Mouse (Mus musculus) liver, embryonic 14.5 days (tissue): ENCODE measurements at regions not wholly inside any gene's neighbourhood (a gene's known extent, or its start where the extent isn't known, plus 50 kb on each side); places are given as distances from the start of the nearest gene placed in this dataset.

Experiments
- ATAC-seq: fragments of 200-750 bp; cut with Nextera tagmentation; 2 replicates; pipeline ENCODE4 v1.8.0; 2017; ENCODE audit warnings: moderate number of reproducible peaks, mild to moderate bottlenecking, moderate library complexity; ENCODE audit not compliant: insufficient read depth
- DNase-seq, 3 experiments: peaks; one replicate each; pipeline ENCODE4 v3.0.0-alpha.2; 2012 to 2013; ENCODE audit warnings: low read depth in 3 of 3, low spot score in 3 of 3
- H3K27ac ChIP-seq: fragments of 300-500 bp; sonication (generic); 2 replicates; pipeline ENCODE4 v1.5.1; 2014; ENCODE audit warnings: moderate library complexity, mild to moderate bottlenecking, control low read depth, inconsistent platforms
- H3K27me3 ChIP-seq: fragments of 300-500 bp; sonication (generic); 2 replicates; pipeline ENCODE4 v1.6.1; 2014; ENCODE audit warnings: mild to moderate bottlenecking, low read length, moderate library complexity; ENCODE audit not compliant: control insufficient read depth, insufficient read depth
- H3K36me3 ChIP-seq: fragments of 300-500 bp; sonication (generic); replicated peaks from 2 replicates; pipeline ENCODE4 v1.6.1; 2014; ENCODE audit warnings: low read depth; ENCODE audit not compliant: control insufficient read depth, insufficient read depth
- H3K4me1 ChIP-seq, 2 experiments: fragments of 200-500 bp in 1 of 2; fragments of 300-500 bp in 1 of 2; sonication (generic) in 1 of 2; replicated peaks; 2 replicates each; pipeline ENCODE4 v1.6.1; 2012 to 2014; ENCODE audit warnings: antibody characterized with exemption in 1 of 2, inconsistent platforms in 1 of 2, low read length in 1 of 2; ENCODE audit not compliant: control insufficient read depth in 2 of 2, insufficient read depth in 2 of 2
- H3K4me2 ChIP-seq: fragments of 300-500 bp; sonication (generic); 2 replicates; pipeline ENCODE4 v1.6.1; 2014; ENCODE audit warnings: low read depth, mild to moderate bottlenecking, control low read depth, moderate library complexity
- H3K4me3 ChIP-seq, 2 experiments: fragments of 200-500 bp in 1 of 2; fragments of 300-500 bp in 1 of 2; sonication (generic) in 1 of 2; 2 replicates each; pipeline ENCODE4 v1.5.1; 2012 to 2014; ENCODE audit warnings: low read depth in 2 of 2, low read length in 2 of 2, mild to moderate bottlenecking in 2 of 2, control low read depth in 1 of 2, inconsistent platforms in 1 of 2, moderate library complexity in 1 of 2; ENCODE audit not compliant: insufficient read depth in 1 of 2
- H3K9ac ChIP-seq: fragments of 300-500 bp; sonication (generic); replicated peaks from 2 replicates; pipeline ENCODE4 v1.6.1; 2014; ENCODE audit warnings: mild to moderate bottlenecking, control low read depth, moderate library complexity
- H3K9me3 ChIP-seq: fragments of 300-500 bp; sonication (generic); 2 replicates; pipeline ENCODE4 v1.6.1; 2016; ENCODE audit warnings: low read length, mixed read lengths; ENCODE audit not compliant: control insufficient read depth
- CTCF ChIP-seq: IDR thresholded peaks from 2 replicates; pipeline ENCODE4 v1.5.1; 2016; ENCODE audit warnings: antibody characterized with exemption, low read depth, control low read depth
- EP300 ChIP-seq: IDR thresholded peaks from 2 replicates; pipeline ENCODE4 v1.6.1; 2016; ENCODE audit warnings: antibody characterized with exemption, low read depth
- WGBS: fragments of 180-500 bp; shearing (Covaris S2); extraction: QIAGEN DNeasy Blood & Tissue Kit; methylation state at CpG from one replicate; pipeline ENCODE4 v1.1.7; 2014; ENCODE audit not compliant: insufficient replicate concordance; 5-methylcytosine and 5-hydroxymethylcytosine counted together

- Histone ChIP-seq H3K4me1 (peaks cover 0 to 6% of the 10 kb centered on the region in 2 experiments; a peak in 1 of 4 replicates), H3K27ac (no peak overlapping the region), H3K4me2 (no peak overlapping the region), H3K9me3 (no peaks in the 10 kb centered on the region), H3K27me3 (no peaks in the 10 kb centered on the region), H3K36me3 (no peaks in the 10 kb centered on the region), H3K9ac (no peak overlapping the region), H3K4me3 (no peak overlapping the region)
- ATAC-seq = no peak
- WGBS = 58% methylated on average over 5 of the region's 5 CpGs
- DNase-seq = no peak
- no peak for TF ChIP-seq CTCF
- TF ChIP-seq EP300 = no peak
Measured at GRCm38 (mm10) chr6:140304105-140304504, 119.7 kb upstream of the Plekha5 start.

- no peaks in the 10 kb centered on the region for H3K27me3 ChIP-seq
- H3K27ac ChIP-seq = no peak overlapping the region
- TF ChIP-seq CTCF (no peak), EP300 (no peak)
- H3K36me3 ChIP-seq = no peaks in the 10 kb centered on the region
- 58% methylated on average over 7 of the region's 7 CpGs for WGBS
- no peak overlapping the region for H3K9ac ChIP-seq
- DNase-seq (peak in 1 of 3 experiments; percentile 20), ATAC-seq (peak; percentile 62)
- H3K4me3 ChIP-seq = no peak overlapping the region
- no peaks in the 10 kb centered on the region for H3K9me3 ChIP-seq
- peaks cover 0 to 6% of the 10 kb centered on the region in 2 experiments; a peak in 1 of 4 replicates for H3K4me1 ChIP-seq
- H3K4me2 ChIP-seq = no peak overlapping the region
Measured at GRCm38 (mm10) chr6:140300470-140301145, 123.2 kb upstream of the Plekha5 start.

DNA sequence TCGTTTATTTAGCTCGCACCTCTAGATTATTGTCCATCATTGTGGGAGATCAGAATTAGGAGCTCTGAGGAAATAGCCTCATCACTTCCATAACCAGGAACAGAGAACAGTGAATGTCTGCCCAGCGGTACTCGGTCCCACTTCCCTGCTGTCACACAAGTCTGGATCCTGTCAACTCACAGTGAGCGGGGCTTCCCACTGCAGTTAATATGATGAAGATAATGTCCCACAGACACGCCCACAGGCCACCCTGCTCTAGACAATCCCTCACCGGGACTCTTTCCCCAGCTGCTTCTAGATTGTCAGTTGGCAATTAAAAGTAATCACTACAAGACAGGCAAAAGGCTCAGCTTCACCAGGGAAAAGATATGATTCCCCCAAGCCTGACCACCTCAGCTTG, 124.2 kb upstream of the Plekha5 start:
- no peak overlapping the region for H3K4me3 ChIP-seq
- H3K36me3 ChIP-seq = no peaks in the 10 kb centered on the region
- no peaks in the 10 kb centered on the region for H3K27me3 ChIP-seq
- TF ChIP-seq CTCF = no peak
- no peak for TF ChIP-seq EP300
- 43% methylated on average over 7 of the region's 7 CpGs for WGBS
- DNase-seq (no peak), ATAC-seq (no peak)
- H3K9ac ChIP-seq = no peak overlapping the region
- H3K4me1 ChIP-seq = peaks cover 0 to 6% of the 10 kb centered on the region in 2 experiments; a peak in 1 of 4 replicates
- H3K9me3 ChIP-seq = no peaks in the 10 kb centered on the region
- no peak overlapping the region for H3K4me2 ChIP-seq
- no peak overlapping the region for H3K27ac ChIP-seq

DNA sequence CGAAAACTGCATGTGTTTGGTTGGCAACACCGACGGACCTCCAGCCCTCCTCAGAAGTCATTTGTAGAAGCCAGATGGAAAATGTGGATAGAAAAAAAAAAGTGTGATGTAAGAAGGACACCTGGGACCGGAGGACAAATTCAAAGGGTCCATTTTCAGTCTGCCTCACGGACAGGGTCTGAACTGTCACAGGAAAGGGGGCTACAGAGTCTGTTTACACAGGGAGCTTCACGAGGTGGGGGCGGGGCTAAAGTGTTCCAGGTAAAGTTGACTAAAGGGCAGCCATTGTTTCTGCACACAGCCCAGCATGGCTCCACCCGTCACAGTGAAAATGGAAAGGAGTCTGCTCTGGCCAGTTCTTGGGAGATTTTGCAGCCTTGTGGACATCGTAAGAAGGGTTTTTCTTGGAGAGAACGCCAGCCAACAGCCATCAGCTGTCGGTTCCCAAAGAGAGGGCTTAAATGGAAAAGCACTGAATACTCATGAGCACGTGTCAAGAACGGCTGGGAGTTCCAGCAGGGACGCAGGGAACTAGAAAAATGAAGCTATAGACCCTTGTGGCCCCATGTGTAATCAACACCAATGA, 125.8 kb upstream of the Plekha5 start:
- TF ChIP-seq EP300 = no peak
- no peak for TF ChIP-seq CTCF
- Histone ChIP-seq H3K4me1 (peaks cover 0 to 6% of the 10 kb centered on the region in 2 experiments; a peak in 1 of 4 replicates), H3K36me3 (no peaks in the 10 kb centered on the region), H3K9me3 (no peaks in the 10 kb centered on the region), H3K4me2 (no peak overlapping the region), H3K4me3 (no peak overlapping the region), H3K9ac (no peak overlapping the region), H3K27ac (no peak overlapping the region), H3K27me3 (no peaks in the 10 kb centered on the region)
- 61% methylated on average over 14 of the region's 14 CpGs for WGBS
- no peak for DNase-seq
- ATAC-seq = no peak

- TF ChIP-seq CTCF (no peak), EP300 (no peak)
- Histone ChIP-seq H3K4me2 (no peak overlapping the region), H3K4me1 (peaks cover 0 to 6% of the 10 kb centered on the region in 2 experiments; a peak in 1 of 4 replicates), H3K4me3 (no peak overlapping the region), H3K27ac (no peak overlapping the region), H3K36me3 (no peaks in the 10 kb centered on the region), H3K27me3 (no peaks in the 10 kb centered on the region), H3K9ac (no peak overlapping the region), H3K9me3 (no peaks in the 10 kb centered on the region)
- ATAC-seq (no peak), DNase-seq (no peak)
- WGBS = 70% methylated on average over 6 of the region's 6 CpGs
Measured at GRCm38 (mm10) chr6:140297561-140297960, 126.3 kb upstream of the Plekha5 start.
